Mouse (Mus musculus): ENCODE measurements around the gene Stt3b. TPM values are rescaled to one million over a fixed set of nuclear protein-coding genes. Genes with fewer than 3 reads are reported as not detected.

The Stt3b gene
- polyA plus RNA-seq (2015; fragmentation: Illumina TruSeq; extraction: RNeasy Lipid Tissue Mini Kit (QIAGEN cat#74804); ENCODE audit: insufficient read depth, low replicate concordance): 118 TPM

DNA sequence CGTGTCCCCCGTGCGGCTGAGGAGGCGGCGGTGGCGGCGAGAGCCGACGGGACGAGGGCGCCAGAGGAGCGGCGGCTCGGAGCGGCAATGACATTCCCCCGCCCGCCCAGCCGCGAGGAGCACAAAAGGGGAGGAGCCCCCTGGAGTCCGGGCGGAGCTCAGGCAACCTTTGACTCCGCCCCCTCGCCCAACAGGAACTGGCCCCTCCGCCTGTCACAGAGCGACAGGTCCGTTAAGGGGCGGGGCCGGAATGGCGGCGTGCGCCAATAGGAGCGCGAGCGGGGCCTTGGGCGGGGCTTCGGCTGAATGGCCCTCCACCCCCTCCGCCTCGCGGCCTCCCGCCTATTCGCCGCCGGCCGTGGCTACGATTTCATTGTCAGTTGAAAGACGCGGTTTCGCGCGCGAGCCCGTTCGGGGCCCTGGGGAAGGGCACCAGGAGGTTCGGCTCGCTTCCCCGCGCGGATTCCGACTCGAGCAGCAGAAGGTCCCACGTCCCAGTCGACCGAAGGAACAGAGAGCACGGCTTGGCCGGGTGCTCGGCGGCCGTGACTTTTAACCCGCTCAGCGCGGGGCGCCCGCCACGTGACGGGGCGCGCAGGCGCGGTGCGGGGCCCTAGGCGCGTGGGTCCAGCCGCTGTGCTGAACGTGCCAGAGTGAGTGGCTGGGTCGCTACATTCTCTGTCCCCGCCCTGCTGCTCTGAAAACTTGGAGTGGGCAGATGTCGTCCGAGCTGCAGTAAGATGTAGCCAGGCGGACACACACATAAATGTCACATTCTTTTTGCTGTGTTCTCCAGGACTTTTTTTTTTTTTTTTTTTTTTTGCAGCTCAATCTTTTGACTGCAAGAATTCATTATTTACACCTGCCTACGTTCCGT lies at the start of gene Stt3b:
TSS of gene Stt3b (minus strand) at position 76 of the 877 bp plus-strand sequence.

Data from spleen, adult 10 weeks (tissue).